Mouse (Mus musculus) MEL (cell line): ENCODE results near the gene Zer1. TPM values are rescaled to one million over a fixed set of nuclear protein-coding genes. Genes with fewer than 3 reads are reported as not detected.

Source experiments
- DNase-seq: peaks from one replicate; pipeline ENCODE4 v3.0.0; 2011; ENCODE audit warnings: low read depth, low spot score
- H3K27ac ChIP-seq: 2 replicates; pipeline ENCODE4 v1.5.1; 2012; ENCODE audit warnings: low read depth, mild to moderate bottlenecking, control low read depth, low read length, moderate library complexity; ENCODE audit not compliant: control insufficient read depth
- H3K27me3 ChIP-seq, 2 experiments: fragments of 150-350 bp in 1 of 2; sonication (generic) in 1 of 2; 2 replicates each; pipeline ENCODE4 v1.6.1; 2012; ENCODE audit warnings: low read length in 2 of 2, mild to moderate bottlenecking in 2 of 2, improper control_type of control experiment in 1 of 2, moderate library complexity in 1 of 2; ENCODE audit not compliant: insufficient read depth in 2 of 2, control insufficient read depth in 1 of 2
- H3K36me3 ChIP-seq, 2 experiments: 2 replicates each; pipeline ENCODE4 v1.6.1; 2012 to 2014; ENCODE audit warnings: low read length in 2 of 2, improper control_type of control experiment in 1 of 2, inconsistent platforms in 1 of 2, mild to moderate bottlenecking in 1 of 2; ENCODE audit not compliant: insufficient read depth in 2 of 2, control insufficient read depth in 1 of 2
- H3K4me1 ChIP-seq, 2 experiments: fragments of 150-350 bp in 1 of 2; sonication (generic) in 1 of 2; 2 replicates each; pipeline ENCODE4 v1.6.1; 2012; ENCODE audit warnings: low read length in 2 of 2, improper control_type of control experiment in 1 of 2, mild to moderate bottlenecking in 1 of 2; ENCODE audit not compliant: insufficient read depth in 2 of 2, control insufficient read depth in 1 of 2
- H3K4me3 ChIP-seq, 2 experiments: fragments of 150-350 bp in 1 of 2; sonication (generic) in 1 of 2; 2 replicates each; pipeline ENCODE4 v1.5.1; 2012; ENCODE audit warnings: low read depth in 2 of 2, low read length in 2 of 2, mild to moderate bottlenecking in 2 of 2, moderate library complexity in 2 of 2, control low read depth in 1 of 2, improper control_type of control experiment in 1 of 2; ENCODE audit not compliant: control insufficient read depth in 1 of 2, insufficient read depth in 1 of 2
- H3K79me2 ChIP-seq: 2 replicates; pipeline ENCODE4 v1.6.1; 2012; ENCODE audit warnings: mild to moderate bottlenecking, low read length, moderate library complexity; ENCODE audit not compliant: control insufficient read depth, poor library complexity, insufficient read depth
- H3K9ac ChIP-seq: 2 replicates; pipeline ENCODE4 v1.6.1; 2012; ENCODE audit warnings: low read depth, mild to moderate bottlenecking, control low read depth, low read length, moderate library complexity; ENCODE audit not compliant: control insufficient read depth, poor library complexity, severe bottlenecking
- H3K9me3 ChIP-seq: fragments of 150-350 bp; sonication (generic); replicated peaks from 2 replicates; pipeline ENCODE4 v1.6.1; 2012; ENCODE audit warnings: mild to moderate bottlenecking, low read length, improper control_type of control experiment, moderate library complexity; ENCODE audit not compliant: insufficient read depth
- CHD1 ChIP-seq: IDR thresholded peaks from 2 replicates; pipeline ENCODE4 v1.6.1; 2012; ENCODE audit warnings: low read depth, mild to moderate bottlenecking, inconsistent platforms, low read length, improper control_type of control experiment
- E2F4 ChIP-seq: IDR thresholded peaks from 2 replicates; pipeline ENCODE4 v1.6.1; 2011; ENCODE audit warnings: low read depth, low read length, improper control_type of control experiment, borderline replicate concordance
- EP300 ChIP-seq, 2 experiments: IDR thresholded peaks; 2 replicates each; pipeline ENCODE4 v1.6.1; 2011; ENCODE audit warnings: improper control_type of control experiment in 2 of 2, low read length in 2 of 2, low read depth in 1 of 2, mild to moderate bottlenecking in 1 of 2
- ETS1 ChIP-seq: IDR thresholded peaks from 2 replicates; pipeline ENCODE4 v1.6.1; 2012; ENCODE audit warnings: low read depth, mild to moderate bottlenecking, inconsistent platforms, low read length, improper control_type of control experiment, moderate library complexity
- JUND ChIP-seq: IDR thresholded peaks from 2 replicates; pipeline ENCODE4 v1.6.1; 2011; ENCODE audit warnings: low read depth, mild to moderate bottlenecking, improper control_type of control experiment, low read length
- KAT2A ChIP-seq: conservative IDR thresholded peaks from 2 replicates; pipeline ENCODE4 v1.6.1; 2012; ENCODE audit warnings: low read depth, low read length, improper control_type of control experiment, inconsistent platforms
- MAZ ChIP-seq: IDR thresholded peaks from 2 replicates; pipeline ENCODE4 v1.6.1; 2012; ENCODE audit warnings: low read depth, mild to moderate bottlenecking, inconsistent platforms, low read length, improper control_type of control experiment
- MYB ChIP-seq: IDR thresholded peaks from 2 replicates; pipeline ENCODE4 v1.6.1; 2011; ENCODE audit warnings: mild to moderate bottlenecking, low read depth, low read length, improper control_type of control experiment
- MYC ChIP-seq: IDR thresholded peaks from 2 replicates; pipeline ENCODE4 v1.6.1; 2011; ENCODE audit warnings: low read depth, mild to moderate bottlenecking, low read length, improper control_type of control experiment, moderate library complexity
- NELFE ChIP-seq: IDR thresholded peaks from 2 replicates; pipeline ENCODE4 v1.6.1; 2011; ENCODE audit warnings: low read depth, low read length, improper control_type of control experiment
- NRF1 ChIP-seq: IDR thresholded peaks from 2 replicates; pipeline ENCODE4 v1.6.1; 2014; ENCODE audit warnings: low read depth, mild to moderate bottlenecking, inconsistent platforms, low read length, improper control_type of control experiment, moderate library complexity; ENCODE audit not compliant: poor library complexity, insufficient read depth, severe bottlenecking
- POLR2A ChIP-seq, 2 experiments: IDR thresholded peaks; 2 replicates each; pipeline ENCODE4 v1.6.1; 2011 to 2012; ENCODE audit warnings: low read length in 2 of 2, mild to moderate bottlenecking in 2 of 2, control low read depth in 1 of 2, improper control_type of control experiment in 1 of 2, low read depth in 1 of 2, moderate library complexity in 1 of 2; ENCODE audit not compliant: control insufficient read depth in 1 of 2, insufficient read depth in 1 of 2, poor library complexity in 1 of 2
- POLR2AphosphoS2 ChIP-seq: IDR thresholded peaks from 2 replicates; pipeline ENCODE4 v1.6.1; 2011; ENCODE audit warnings: low read length, improper control_type of control experiment
- POLR2AphosphoS5 ChIP-seq: IDR thresholded peaks from 2 replicates; pipeline ENCODE4 v1.6.1; 2012; ENCODE audit warnings: low read depth, borderline replicate concordance, mild to moderate bottlenecking, inconsistent platforms, low read length, moderate library complexity, mixed read lengths
- RCOR1 ChIP-seq: IDR thresholded peaks from 2 replicates; pipeline ENCODE4 v1.6.1; 2012; ENCODE audit warnings: low read depth, mild to moderate bottlenecking, inconsistent platforms, low read length, improper control_type of control experiment
- SIN3A ChIP-seq: IDR thresholded peaks from 2 replicates; pipeline ENCODE4 v1.6.1; 2012; ENCODE audit warnings: low read length, improper control_type of control experiment, inconsistent platforms
- SMC3 ChIP-seq: IDR thresholded peaks from 2 replicates; pipeline ENCODE4 v1.6.1; 2011; ENCODE audit warnings: low read depth, low read length, improper control_type of control experiment
- TBP ChIP-seq: IDR thresholded peaks from 2 replicates; pipeline ENCODE4 v1.8.0; 2011; ENCODE audit warnings: low read depth, low read length, improper control_type of control experiment
- USF1 ChIP-seq: IDR thresholded peaks from 2 replicates; pipeline ENCODE4 v1.6.1; 2014; ENCODE audit warnings: low read depth, mild to moderate bottlenecking, inconsistent platforms, low read length, improper control_type of control experiment, moderate library complexity
- ZNF384 ChIP-seq: IDR thresholded peaks from 2 replicates; pipeline ENCODE4 v1.6.1; 2012; ENCODE audit warnings: low read depth, mild to moderate bottlenecking, inconsistent platforms, low read length, improper control_type of control experiment
- polyA plus RNA-seq, 2 experiments: library from polyadenylated mRNA; stranded (reverse) in 1 of 2; unstranded in 1 of 2; fragments of >175 nt in 1 of 2; fragments of >200 nt in 1 of 2; gene quantifications; 2 replicates each; pipeline versions ENCODE4 v1.2.1 to v1.2.4; 2012; ENCODE audit warnings: low replicate concordance in 2 of 2, low read depth in 1 of 2; ENCODE audit not compliant: insufficient read length in 2 of 2, insufficient read depth in 1 of 2, missing spikeins in 1 of 2
- total RNA-seq: library from RNA; depleted of rRNA; stranded (reverse); fragments of 300-350 nt; gene quantifications from 2 replicates; pipeline ENCODE4 v1.2.3, GENCODE M21; 2012

Zer1 gene
- total and polyA plus RNA-seq, 3 experiments: 3.9 to 14.0 TPM; not detected in 1

DNA sequence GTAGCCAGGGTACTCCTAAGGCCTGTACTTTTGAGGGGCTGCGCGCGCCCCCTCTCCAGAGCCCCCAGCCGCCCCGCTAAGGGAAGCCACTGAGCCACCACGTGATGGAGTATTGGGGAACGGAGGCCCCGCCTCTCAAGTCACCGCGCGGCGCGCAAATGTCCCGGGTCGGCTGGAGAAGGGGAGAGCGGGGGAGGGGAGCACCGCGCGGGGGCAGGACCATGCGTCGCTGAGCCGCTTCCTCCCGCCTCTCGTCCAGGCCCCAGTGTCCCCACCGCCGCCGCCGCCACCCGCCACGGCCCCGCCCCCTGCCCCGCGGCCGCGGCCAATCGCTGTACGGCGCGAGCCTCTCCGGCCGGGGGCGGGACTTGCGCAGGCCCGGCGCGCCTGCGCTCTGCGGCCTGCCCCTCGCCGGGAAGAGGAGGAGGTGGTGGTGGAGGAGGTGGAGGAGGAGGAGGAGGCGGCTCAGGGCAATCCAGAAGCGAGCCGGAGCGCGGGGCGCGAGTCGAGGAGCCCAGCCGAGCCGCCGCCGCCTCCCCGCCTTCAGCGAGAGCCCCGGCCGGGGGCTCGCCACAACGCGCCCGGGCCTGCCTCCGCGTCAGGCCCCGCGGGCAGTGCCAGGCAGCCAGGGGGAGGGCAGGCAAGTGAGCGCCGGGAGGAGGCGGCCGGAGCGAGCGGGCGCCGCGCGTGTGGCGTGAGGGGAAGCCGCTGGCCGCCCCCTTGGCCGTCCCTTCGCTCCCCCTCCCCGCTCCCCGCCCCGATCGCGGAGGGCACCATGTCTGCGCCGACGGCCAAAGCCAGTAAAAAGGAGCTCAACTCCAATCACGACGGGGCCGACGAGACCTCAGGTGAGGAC lies 58.1 kb downstream of the Zer1 start (continued):
- TF ChIP-seq POLR2A (IDR thresholded peaks at IDR 0.05; ENCODE audit: control insufficient read depth in 1 of 2, insufficient read depth in 1 of 2, low read depth in 1 of 2, low read length in 2 of 2, poor library complexity in 1 of 2) (peak; percentile 61 to 76; a peak in 2 of 4 replicates), E2F4 (peak; percentile 46; the same call in 1 of the 2 replicates), SMC3 (no peak), NRF1 (peak; percentile 90), MYB (no peak)

DNA sequence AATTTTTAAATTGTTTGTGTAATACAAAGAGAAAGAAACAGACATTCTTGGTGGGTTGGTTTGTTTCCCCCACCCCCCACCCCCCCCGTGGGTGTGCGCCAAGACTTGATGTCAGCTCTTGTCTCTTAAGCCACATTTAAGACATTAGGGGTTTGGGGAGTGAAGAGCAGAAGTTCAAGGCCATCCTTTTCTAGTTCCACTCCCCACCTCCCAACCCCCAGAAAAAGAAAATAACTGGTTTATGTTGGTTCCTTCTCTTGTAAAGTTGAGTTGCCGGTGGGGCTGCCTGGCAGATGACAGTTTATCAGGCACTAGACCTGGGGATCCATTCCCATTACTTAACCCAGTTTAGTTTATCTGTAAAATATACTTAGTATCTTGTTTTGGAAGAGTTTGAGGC lies 60.1 kb downstream of the Zer1 start:
- Histone ChIP-seq H3K79me2 (peaks cover 71% of the 10 kb centered on the region), H3K9me3 (no peaks in the 10 kb centered on the region), H3K36me3 (peaks cover 14 to 27% of the 10 kb centered on the region in 2 experiments), H3K9ac (peak overlapping the region; percentile 99), H3K27ac (peak overlapping the region; percentile 97), H3K27me3 (no peaks in the 10 kb centered on the region), H3K4me1 (peaks cover 5 to 13% of the 10 kb centered on the region in 2 experiments; a peak in 3 of 4 replicates), H3K4me3 (peak overlapping the region; percentile 86 to 94)
- TF ChIP-seq POLR2AphosphoS2 (peak; percentile 14; the same call in 1 of the 2 replicates), KAT2A (no peak), ZNF384 (no peak), TBP (peak; percentile 18; the same call in 1 of the 2 replicates), CHD1 (0 out of 2 replicates have a peak, but pooled peaks have one; percentile 69), RCOR1 (0 out of 2 replicates have a peak, but pooled peaks have one; percentile 1), EP300 (IDR thresholded peaks at IDR 0.05; ENCODE audit: low read depth in 1 of 2, low read length in 2 of 2) (peak in 1 of 2 experiments; percentile 19; a peak in 1 of 4 replicates), NELFE (no peak), ETS1 (0 out of 2 replicates have a peak, but pooled peaks have one; percentile 23), SIN3A (peak; percentile 27; the same call in 1 of the 2 replicates)
- DNase-seq: peak; percentile 53

- peaks cover 5 to 13% of the 10 kb centered on the region in 2 experiments; a peak in 3 of 4 replicates for H3K4me1 ChIP-seq
- H3K36me3 ChIP-seq: peaks cover 10 to 25% of the 10 kb centered on the region in 2 experiments
Measured at GRCm38 (mm10) chr2:30063791-30064190, 60.6 kb downstream of the Zer1 start.

More at GRCm38 (mm10) chr2:30063791-30064190, 60.6 kb downstream of the Zer1 start:
- Histone ChIP-seq H3K9ac (peak overlapping the region; percentile 99), H3K27ac (peak overlapping the region; percentile 97), H3K4me3 (peak overlapping the region; percentile 86 to 94), H3K9me3 (no peaks in the 10 kb centered on the region)
- TF ChIP-seq MYC (no peak), MAZ (no peak), SMC3 (no peak), ZNF384 (no peak), NRF1 (no peak), JUND (no peak), SIN3A (peak; percentile 16; the same call in 1 of the 2 replicates), USF1 (no peak), POLR2AphosphoS5 (no peak), POLR2AphosphoS2 (0 out of 2 replicates have a peak, but pooled peaks have one; percentile 7)
- TF ChIP-seq, all 39 proteins: peak for 2
- Histone ChIP-seq H3K79me2 (peaks cover 68% of the 10 kb centered on the region), H3K27me3 (no peaks in the 10 kb centered on the region)
- DNase-seq: peak; percentile 68
